Mouse (Mus musculus): Measurements from ENCODE around the gene Ccdc124.
A peak's percentile ranks its signal among the peaks of the same experiment; 100 is the strongest.

Gene Ccdc124

GRCm38 (mm10) chr8:70846371-70847154, 27.2 kb downstream of the Ccdc124 start:
- peak; percentile 49 for DNase-seq (ENCODE audit: low read depth, low spot score)

- no peak for DNase-seq (ENCODE audit: low read depth, low spot score)
Observed at GRCm38 (mm10) chr8:70845108-70845507, 28.6 kb downstream of the Ccdc124 start.

- DNase-seq (ENCODE audit: low read depth, low spot score) = peak; percentile 84
Observed at GRCm38 (mm10) chr8:70844523-70844922, 29.2 kb downstream of the Ccdc124 start.

DNA sequence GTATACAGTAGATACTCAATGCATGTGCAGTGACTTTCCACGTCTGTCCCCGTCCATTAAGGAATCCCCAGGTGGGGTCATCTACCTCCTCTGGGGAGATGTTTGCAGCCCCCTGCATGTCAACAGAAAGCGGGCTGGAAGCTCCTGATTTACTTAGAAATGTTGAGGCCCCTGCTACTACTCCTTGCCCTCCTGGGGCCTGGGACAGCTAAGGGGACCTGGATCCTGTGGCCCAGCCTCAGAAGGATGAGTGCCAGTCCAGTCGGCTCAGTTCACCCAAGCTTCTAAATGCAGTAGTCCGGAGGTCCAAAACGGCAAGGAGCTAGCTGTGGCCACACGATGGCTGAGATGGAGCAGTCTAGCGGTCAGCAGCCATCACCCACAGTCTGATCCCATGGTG, 29.8 kb downstream of the Ccdc124 start:
- DNase-seq (ENCODE audit: low read depth, low spot score) = no peak

- no peak for DNase-seq (ENCODE audit: low read depth, low spot score)
Observed at GRCm38 (mm10) chr8:70843214-70843773, 30.4 kb downstream of the Ccdc124 start.

DNA sequence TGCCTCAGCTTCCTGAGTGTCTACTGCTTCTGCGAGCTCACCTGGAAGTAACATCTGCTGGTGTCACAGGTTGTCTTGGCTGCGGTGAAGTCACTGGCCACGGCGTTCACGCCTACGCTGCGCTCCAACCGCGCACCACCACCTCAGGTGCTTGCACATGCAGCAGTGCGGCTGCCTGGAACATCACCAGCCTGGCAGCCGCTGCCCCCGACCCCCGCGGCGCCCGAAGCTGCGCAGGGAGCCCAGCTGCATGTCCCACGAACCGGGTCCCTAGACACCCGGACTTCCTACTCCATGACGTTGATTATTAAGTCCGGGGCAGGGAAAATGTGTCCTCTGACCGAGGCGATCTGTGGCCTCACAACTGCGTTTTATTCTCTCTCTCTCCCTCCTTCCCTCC, 31.3 kb downstream of the Ccdc124 start:
- DNase-seq (ENCODE audit: low read depth, low spot score) = no peak

DNA sequence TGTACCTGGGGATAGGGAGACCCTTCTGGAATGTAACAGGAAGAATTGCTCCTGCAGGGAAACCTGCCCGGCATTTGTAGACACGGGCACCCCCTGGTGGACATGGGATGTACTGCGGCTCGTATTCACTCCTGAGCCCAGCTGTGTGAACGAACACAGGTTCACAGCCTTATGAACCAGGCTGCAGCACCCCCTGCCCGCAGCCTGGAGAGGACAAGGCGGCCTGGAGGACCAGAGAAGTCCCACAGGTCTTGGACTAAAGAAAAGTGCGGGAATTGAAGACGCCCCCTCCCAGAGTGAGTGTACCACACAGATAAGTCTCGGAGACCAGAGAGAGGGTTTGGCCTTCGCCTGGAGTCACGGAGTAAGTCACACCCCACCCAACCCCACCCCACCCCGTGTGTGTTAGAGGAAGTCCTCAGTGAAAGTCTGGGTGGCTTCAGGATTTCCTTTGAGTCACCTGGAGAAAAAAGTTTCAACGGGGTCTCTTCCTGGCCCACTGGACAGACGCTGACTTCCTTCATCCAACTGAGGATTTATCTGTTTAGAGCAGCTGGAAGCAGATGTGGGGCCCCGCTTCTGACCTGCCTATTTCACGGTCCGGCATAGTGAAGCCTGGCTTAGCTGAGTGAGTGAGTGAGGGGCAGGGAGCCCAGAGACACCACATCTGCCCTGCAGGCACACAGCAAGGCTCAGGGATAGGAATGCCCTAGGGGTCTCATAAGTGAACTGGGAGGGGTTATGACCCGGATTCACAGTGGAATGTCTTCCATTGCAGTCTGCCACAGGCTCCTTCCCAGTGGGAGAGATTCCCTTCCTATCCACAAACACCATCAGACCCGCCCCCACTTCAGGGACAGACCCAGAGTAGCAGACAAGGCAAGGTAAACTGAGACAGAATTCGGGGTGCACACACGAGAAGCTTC, 32.3 kb downstream of the Ccdc124 start:
- DNase-seq (ENCODE audit: low read depth, low spot score) = peak; percentile 82

GRCm38 (mm10) chr8:70840590-70840989, 33.1 kb downstream of the Ccdc124 start:
- peak; percentile 18 for DNase-seq (ENCODE audit: low read depth, low spot score)

- DNase-seq (ENCODE audit: low read depth, low spot score) = peak; percentile 100
Observed at GRCm38 (mm10) chr8:70839408-70840351, 34.1 kb downstream of the Ccdc124 start, which contains the start of gene Arrdc2. Gene Arrdc2, minus strand, starts transcription at chr8:70839720.

- DNase-seq (ENCODE audit: low read depth, low spot score) = no peak
Observed at GRCm38 (mm10) chr8:70838654-70839407, 34.9 kb downstream of the Ccdc124 start.

- no peak for DNase-seq (ENCODE audit: low read depth, low spot score)
Observed at GRCm38 (mm10) chr8:70836666-70837065, 37.1 kb downstream of the Ccdc124 start.

DNA sequence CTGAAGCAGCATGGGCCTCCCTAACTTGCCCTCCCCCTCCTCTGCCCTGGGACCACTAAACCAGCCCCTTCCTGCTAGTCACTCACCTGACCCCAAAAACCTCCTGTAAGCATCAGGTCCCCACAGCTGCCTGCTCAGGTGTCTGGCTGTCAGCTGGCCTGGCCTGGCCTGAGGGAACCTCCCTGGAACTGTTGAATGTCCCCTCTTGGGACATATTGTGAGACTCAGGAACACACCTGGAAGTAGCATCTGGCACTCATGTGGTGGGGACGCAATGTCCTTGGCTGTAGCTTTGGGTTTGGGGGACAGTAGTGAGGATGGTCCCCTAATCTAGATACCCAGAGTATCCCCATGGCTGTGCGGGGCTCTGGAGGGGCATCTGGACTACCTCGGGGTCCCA, 39.7 kb downstream of the Ccdc124 start:
- no peak for DNase-seq (ENCODE audit: low read depth, low spot score)

DNA sequence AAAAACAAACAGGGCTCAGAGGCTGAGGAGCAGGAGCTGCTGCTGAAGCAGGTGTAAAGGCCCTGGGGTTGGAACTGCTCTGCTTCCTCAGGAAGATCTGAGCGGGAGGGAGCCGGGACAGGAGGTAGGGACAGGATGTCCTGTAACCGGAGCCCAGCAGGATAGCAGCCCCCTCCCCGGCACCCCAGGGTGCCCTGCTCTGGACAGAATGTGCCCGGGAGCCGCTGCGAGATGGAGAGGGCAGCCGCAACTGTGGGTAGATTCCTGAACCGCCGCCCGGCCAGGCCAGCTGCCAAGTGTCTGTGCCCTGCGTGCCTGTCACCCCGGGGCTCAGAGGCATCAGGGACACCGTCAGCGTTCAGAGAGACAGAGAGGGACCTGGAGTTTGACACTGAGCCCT, 40.2 kb downstream of the Ccdc124 start:
- DNase-seq (ENCODE audit: low read depth, low spot score) = no peak

DNA sequence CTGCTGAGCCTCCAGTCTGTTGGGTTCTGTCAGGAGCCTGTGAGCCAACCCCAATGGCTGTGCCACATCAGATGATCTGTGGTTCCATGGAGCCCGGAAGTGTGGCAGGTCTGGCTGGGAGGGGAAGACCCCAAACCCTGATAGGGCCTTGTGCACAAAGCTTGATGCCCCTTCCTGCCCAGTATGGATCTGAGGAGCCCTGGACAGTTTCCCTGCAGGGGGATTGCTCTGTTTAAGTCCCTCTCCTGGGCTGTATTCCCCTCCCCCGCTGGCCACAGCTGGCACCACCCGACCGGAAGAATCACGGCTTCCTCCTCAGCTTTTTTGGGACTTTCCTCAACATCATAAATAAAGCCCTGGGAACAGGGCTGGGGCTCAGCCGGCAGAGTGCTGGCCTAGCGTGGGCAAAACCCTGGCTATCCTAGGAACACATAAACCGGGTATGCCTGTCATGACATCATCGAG, 40.7 kb downstream of the Ccdc124 start:
- peak; percentile 74 for DNase-seq (ENCODE audit: low read depth, low spot score)

- DNase-seq (ENCODE audit: low read depth, low spot score) = no peak
Observed at GRCm38 (mm10) chr8:70832371-70832770, 41.4 kb downstream of the Ccdc124 start.

- DNase-seq (ENCODE audit: low read depth, low spot score) = no peak
Observed at GRCm38 (mm10) chr8:70831517-70831916, 42.2 kb downstream of the Ccdc124 start.

DNA sequence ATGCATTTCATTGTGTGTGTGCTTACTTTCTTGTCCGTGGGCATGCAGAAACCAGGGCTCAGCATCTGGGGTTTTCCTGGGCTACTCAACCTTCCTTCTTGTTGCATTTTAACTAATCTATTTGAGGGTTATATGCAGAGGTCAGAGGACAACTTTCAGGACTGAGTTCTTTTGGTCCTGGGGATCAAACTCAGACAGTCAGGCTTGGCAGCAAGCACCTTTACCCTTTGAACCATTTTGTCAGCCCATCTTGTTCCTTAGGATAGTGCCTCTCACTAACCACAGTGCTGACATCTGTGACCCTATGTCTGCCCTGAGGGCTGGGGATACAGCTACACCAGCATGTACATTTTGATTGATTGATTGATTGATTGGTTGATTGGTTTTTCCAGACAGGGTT, 45.9 kb downstream of the Ccdc124 start:
- DNase-seq (ENCODE audit: low read depth, low spot score) = no peak

DNA sequence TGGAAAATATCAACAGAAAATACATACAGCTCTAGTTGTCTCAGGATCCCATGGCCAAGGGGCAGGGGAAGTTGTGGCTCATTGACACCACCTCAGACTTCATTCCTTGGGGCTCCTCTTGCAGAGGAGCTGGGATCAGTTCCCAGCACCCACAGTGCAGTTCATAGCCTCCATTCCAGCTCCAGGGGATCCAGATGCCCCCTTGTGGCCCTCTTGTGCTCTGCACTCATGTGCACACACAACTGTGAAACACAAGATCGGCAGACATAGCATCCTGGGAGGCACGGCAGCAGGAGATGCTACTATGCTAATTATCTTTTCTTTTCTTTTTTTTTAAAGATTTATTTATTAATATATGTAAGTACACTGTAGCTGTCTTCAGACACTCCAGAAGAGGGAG, 46.7 kb downstream of the Ccdc124 start:
- no peak for DNase-seq (ENCODE audit: low read depth, low spot score)

DNA sequence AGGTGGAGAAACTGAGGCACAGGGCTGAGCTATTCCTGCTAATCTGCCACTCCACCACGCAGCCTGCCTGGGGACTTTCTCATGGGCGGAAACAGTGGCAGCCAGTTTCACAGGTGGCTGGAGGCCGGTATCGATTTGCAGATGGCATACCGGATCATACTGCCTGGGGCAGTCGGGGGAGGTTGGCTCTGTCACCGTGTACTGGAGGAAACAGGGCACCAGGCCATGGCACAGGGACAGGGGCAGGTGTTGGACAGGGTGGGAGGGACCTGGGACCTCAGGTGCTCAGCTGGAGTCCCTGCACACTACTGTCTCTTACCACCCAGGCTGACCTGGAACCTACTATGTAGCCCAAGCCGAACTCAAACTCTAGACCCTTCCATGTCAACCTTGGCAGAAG, 47.9 kb downstream of the Ccdc124 start:
- DNase-seq (ENCODE audit: low read depth, low spot score) = no peak

DNA sequence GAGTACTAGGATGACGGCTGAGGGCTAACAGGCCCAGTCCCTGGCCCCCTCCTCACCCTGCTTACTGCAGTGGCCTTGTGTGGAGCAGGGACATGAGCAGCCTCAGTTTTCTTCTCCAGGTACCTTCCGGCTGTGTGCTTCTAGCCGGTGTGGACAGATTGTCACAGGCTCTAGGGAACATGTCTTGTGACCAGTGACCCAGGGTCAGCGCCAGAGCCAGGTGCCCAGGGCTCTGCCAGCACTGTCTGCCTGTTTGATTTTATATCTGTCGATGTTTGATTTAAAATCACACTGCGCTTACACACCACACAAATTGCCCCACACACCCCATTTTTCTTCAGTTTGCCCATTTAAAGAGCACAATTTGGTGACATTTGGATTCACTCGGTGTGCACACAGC, 49.9 kb downstream of the Ccdc124 start:
- no peak for DNase-seq (ENCODE audit: low read depth, low spot score)
